Mouse (Mus musculus) ovary, postnatal 14 days (tissue): ENCODE results near the gene Rab40c.

Experiments
- DNase-seq: peaks from one replicate; pipeline ENCODE4 v3.0.0; 2022; ENCODE audit warnings: low spot score

The Rab40c gene

GRCm38 (mm10) chr17:25843636-25844395 is 75.7 kb downstream of the Rab40c start:
- DNase-seq: no peak

DNA sequence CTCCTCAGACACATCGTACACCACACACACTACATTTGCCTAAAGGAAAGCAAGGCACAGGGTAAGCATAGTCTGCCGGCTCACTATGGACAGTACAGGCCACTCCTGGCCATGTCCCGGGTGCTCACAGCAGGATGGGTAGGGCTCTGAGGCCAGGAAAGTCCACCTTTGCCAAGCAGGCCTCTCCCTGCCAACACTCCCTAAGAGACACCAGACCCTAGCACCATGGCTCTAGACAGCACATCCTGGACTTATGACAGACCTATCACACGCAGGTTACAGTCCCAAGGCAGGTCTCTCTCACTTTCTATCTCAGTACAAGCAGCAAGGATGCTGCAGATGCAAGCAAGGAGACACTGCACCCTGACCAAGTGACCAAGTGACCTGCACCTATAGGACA is 76.4 kb downstream of the Rab40c start:
- no peak for DNase-seq

GRCm38 (mm10) chr17:25842509-25842908 is 77.0 kb downstream of the Rab40c start:
- DNase-seq: no peak

- no peak for DNase-seq
Observed at GRCm38 (mm10) chr17:25841117-25841880, 78.2 kb downstream of the Rab40c start, which contains the start of gene Gm20683. Gene Gm20683, minus strand, starts transcription at chr17:25841763.

DNA sequence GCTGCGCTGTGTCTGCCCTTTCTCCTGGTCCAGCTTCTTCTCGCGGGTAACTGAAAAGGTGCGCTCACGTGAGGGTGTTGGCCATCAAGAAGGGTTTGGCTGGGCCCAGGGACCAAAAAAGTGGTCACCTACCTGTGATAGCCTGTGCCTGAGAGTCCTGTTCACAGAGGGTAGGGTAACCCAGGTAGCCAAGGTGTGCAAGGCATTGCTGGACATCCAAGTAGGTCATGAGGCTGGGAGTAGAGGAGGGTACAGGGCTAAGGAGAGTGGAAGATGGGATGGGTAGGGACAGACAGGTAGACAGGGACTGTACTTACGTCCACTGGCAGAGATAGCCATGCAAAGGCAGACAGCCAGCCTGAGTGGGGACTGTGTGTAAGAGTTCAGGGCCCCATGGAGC is 79.0 kb downstream of the Rab40c start:
- DNase-seq: no peak

- no peak for DNase-seq
Observed at GRCm38 (mm10) chr17:25839455-25840235, 79.9 kb downstream of the Rab40c start.

- no peak for DNase-seq
Observed at GRCm38 (mm10) chr17:25838904-25839303, 80.6 kb downstream of the Rab40c start.

- DNase-seq: no peak
Observed at GRCm38 (mm10) chr17:25837533-25837932, 82.0 kb downstream of the Rab40c start.

GRCm38 (mm10) chr17:25837076-25837410 is 82.5 kb downstream of the Rab40c start, which contains the start of gene Rhbdl1:
Gene Rhbdl1, minus strand, starts transcription at chr17:25837295.
- DNase-seq: peak; percentile 59

- no peak for DNase-seq
Observed at GRCm38 (mm10) chr17:25836397-25837075, 83.0 kb downstream of the Rab40c start.

- DNase-seq: no peak
Observed at GRCm38 (mm10) chr17:25835816-25836215, 83.7 kb downstream of the Rab40c start.

DNA sequence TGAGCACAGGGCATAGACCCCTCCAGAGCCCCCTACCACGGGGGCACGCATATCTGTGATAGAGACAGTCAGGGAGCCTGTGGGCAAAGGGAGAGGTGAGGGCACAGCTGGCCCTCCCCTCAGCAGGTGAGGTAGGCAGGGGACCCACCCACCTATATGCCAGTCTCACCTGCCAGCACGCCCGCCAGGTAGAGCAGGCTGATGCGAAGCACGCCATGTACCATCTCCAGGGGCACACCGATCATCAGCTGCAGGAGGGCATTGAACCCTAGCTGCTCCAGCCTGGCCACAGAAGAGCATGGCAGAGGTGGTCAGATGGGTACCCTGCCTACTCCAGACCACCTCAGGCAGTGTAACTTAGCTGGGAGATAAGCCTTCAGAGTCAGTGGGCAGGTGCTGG is 84.2 kb downstream of the Rab40c start:
- DNase-seq: no peak

- DNase-seq: no peak
Observed at GRCm38 (mm10) chr17:25834595-25835222, 84.8 kb downstream of the Rab40c start.

DNA sequence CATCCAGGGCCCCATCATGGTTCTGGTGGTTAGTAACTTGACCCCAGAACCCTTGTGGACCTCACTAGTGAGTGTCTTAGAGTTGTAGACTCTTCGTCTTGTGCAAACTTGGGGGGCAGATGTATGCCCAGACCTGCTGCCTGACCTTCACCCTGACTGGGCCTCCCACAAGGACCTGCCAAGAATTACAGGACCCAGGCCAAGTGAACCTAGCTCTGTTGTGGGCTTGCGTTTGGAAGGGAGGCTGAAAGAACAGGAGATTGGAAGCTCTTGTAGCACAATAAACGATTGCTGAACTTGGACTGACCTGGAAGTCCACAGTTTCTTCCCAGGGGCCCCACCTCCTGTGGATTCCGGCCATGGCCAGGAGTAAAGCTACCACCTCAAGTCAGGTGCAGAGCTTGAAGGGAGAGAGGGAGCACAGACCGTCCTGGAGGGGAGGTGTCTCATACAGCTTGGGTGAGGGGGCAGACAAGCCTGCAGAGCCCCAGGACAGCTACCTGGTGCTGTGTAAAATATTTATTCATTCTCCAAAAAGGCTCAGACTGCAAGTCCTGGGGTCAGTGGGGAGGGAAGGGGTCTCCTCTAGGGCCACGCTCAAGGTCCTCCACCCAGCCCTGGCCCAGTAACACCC is 85.4 kb downstream of the Rab40c start:
- DNase-seq: no peak

- peak; percentile 90 for DNase-seq
Observed at GRCm38 (mm10) chr17:25833291-25833663, 86.2 kb downstream of the Rab40c start, which contains the start of gene Stub1. Gene Stub1, minus strand, starts transcription at chr17:25833404.

DNA sequence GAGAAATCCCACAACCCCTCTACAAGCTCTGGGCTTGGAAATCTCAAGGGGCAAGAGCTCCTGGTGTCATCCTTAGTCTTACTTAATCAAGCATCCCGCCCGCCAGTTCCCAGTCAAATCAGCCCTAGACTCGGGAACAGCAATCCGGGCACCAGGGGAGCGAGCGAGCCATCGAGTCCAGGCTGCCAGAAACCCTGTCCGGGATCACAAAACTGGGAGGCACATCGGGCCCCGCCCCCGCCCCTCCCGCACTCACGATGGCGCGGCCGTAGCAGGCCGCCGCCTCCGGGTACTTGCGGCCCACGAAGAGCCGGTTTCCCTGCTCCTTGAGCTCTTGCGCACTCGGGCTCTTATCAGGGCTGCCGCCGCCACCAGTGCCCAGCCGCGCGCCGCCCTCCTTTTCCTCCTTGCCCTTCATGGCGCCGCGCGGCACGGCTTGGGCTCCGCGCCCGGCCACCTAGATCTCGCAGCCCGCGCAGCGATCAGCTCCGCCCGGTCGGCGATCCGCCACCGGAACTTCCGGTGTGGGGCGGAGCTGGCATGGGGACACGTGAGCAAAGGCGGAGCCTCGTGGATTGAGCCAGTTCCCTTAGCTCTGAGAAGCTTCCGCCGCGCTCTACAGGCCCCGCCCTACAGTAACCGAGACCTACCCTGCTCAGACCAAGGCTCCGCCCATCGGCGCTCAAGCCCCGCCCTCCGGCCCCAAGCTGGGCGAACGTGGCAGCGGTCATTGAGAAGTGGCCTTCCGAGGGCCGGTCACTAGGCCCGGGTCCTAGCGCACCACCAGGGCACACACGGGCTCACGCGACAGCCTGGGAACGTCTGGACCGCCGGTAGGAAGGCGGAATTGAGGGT is 86.9 kb downstream of the Rab40c start:
- DNase-seq: peak; percentile 99
